Mouse (Mus musculus): ENCODE data around the gene Vsig10. TPM values are rescaled to one million over a fixed set of nuclear protein-coding genes. Genes with fewer than 3 reads are reported as not detected.

Vsig10 gene
- polyA plus RNA-seq, 1 experiment from 2014 or later = 2.7 TPM

DNA sequence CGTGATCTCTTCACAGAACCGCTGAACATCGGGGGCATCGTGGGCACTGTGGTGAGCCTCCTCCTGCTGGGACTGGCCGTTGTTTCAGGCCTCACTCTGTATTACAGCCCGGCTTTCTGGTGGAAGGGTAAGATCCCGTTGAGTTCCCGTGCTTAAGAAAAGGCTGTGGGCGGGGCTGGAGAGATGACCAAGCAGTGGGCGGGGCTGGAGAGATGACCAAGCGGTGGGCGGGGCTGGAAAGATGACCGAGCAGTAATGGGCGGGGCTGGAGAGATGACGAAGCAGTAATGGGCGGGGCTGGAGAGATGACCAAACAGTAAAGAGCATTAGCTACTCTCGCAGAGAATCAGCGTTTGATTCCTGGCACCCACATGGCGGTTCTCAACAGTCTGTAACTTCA lies 29.4 kb downstream of the Vsig10 start:
- H3K4me2 ChIP-seq (ENCODE audit: low read depth, severe bottlenecking) = no peak overlapping the region
- 0 out of 2 replicates have a peak, but pooled peaks cover 5% of the 10 kb centered on the region for H3K4me1 ChIP-seq (ENCODE audit: control insufficient read depth, insufficient read depth, low read length)
- no peak overlapping the region for H3K4me3 ChIP-seq (ENCODE audit: low read depth, low read length)
- no peaks in the 10 kb centered on the region for H3K36me3 ChIP-seq (ENCODE audit: control insufficient read depth, insufficient read depth, low read length)
- DNase-seq (ENCODE audit: low spot score) = peak; percentile 63
- no peak overlapping the region for H3K27ac ChIP-seq (replicated peaks; ENCODE audit: low read depth, low read length)
- no peak overlapping the region for H3K9ac ChIP-seq (ENCODE audit: low read length)
- H3K9me3 ChIP-seq (ENCODE audit: control insufficient read depth, low read length) = no peaks in the 10 kb centered on the region
- ATAC-seq (ENCODE audit: insufficient number of reproducible peaks, low FRiP score, low TSS enrichment, low read depth) = no peak
- 24% methylated on average over 19 of the region's 19 CpGs for WGBS
- H3K27me3 ChIP-seq (ENCODE audit: control insufficient read depth, insufficient read depth, low read length) = no peaks in the 10 kb centered on the region

- WGBS = 78% methylated on average over 8 of the region's 8 CpGs
- no peak for DNase-seq (ENCODE audit: low spot score)
- ATAC-seq (ENCODE audit: insufficient number of reproducible peaks, low FRiP score, low TSS enrichment, low read depth) = no peak
- H3K4me3 ChIP-seq (ENCODE audit: low read depth, low read length) = no peak overlapping the region
- no peaks in the 10 kb centered on the region for H3K27me3 ChIP-seq (ENCODE audit: control insufficient read depth, insufficient read depth, low read length)
- H3K9ac ChIP-seq (ENCODE audit: low read length) = no peak overlapping the region
- H3K36me3 ChIP-seq (ENCODE audit: control insufficient read depth, insufficient read depth, low read length) = no peaks in the 10 kb centered on the region
- H3K4me1 ChIP-seq (ENCODE audit: control insufficient read depth, insufficient read depth, low read length) = no peaks in the 10 kb centered on the region
- no peaks in the 10 kb centered on the region for H3K9me3 ChIP-seq (ENCODE audit: control insufficient read depth, low read length)
- H3K27ac ChIP-seq (replicated peaks; ENCODE audit: low read depth, low read length) = no peak overlapping the region
- no peak overlapping the region for H3K4me2 ChIP-seq (ENCODE audit: low read depth, severe bottlenecking)
These were observed 35.2 kb downstream of the Vsig10 start for GRCm38 (mm10) chr5:117354121-117354520.

DNA sequence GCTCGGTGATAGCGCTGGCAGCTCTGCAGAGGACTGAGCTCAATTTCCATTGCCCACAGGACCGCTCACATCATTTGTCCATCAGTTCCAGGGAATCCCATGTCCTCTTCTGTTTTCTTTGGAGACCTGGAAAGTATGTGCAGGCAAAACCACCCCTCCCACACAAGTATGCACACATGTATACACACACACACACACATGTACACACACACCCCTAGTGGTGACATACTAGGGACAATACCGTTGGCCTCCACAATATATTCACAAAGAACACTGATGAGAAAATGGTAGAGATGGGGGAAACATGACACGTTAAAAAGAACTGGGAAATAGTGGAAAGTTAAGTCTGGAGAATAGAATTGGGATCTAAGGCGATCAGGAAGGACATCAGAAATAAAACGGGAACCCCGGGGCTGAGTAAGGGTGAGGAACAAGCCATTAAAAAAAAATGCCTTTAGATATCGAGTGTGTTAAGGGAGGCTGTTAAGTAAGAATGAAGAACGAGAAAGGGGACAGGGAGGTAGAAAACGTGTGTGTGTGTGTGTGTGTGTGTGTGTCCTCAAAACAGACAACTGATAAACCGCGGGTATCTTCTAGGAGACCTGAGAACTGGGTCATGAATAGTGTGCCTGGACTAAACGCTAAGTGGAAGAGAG lies 36.9 kb downstream of the Vsig10 start:
- Histone ChIP-seq H3K4me1 (ENCODE audit: control insufficient read depth, insufficient read depth, low read length) (peaks cover 13% of the 10 kb centered on the region), H3K36me3 (ENCODE audit: control insufficient read depth, insufficient read depth, low read length) (no peaks in the 10 kb centered on the region), H3K9ac (ENCODE audit: low read length) (no peak overlapping the region), H3K4me3 (ENCODE audit: low read depth, low read length) (peak overlapping the region; percentile 94; the same call in 1 of the 2 replicates), H3K27me3 (ENCODE audit: control insufficient read depth, insufficient read depth, low read length) (no peaks in the 10 kb centered on the region), H3K9me3 (ENCODE audit: control insufficient read depth, low read length) (no peaks in the 10 kb centered on the region), H3K27ac (replicated peaks; ENCODE audit: low read depth, low read length) (no peak overlapping the region), H3K4me2 (ENCODE audit: low read depth, severe bottlenecking) (peak overlapping the region; percentile 93)
- 50% methylated on average over 14 of the region's 14 CpGs for WGBS
- ATAC-seq (ENCODE audit: insufficient number of reproducible peaks, low FRiP score, low TSS enrichment, low read depth) = no peak
- DNase-seq (ENCODE audit: low spot score) = no peak

DNA sequence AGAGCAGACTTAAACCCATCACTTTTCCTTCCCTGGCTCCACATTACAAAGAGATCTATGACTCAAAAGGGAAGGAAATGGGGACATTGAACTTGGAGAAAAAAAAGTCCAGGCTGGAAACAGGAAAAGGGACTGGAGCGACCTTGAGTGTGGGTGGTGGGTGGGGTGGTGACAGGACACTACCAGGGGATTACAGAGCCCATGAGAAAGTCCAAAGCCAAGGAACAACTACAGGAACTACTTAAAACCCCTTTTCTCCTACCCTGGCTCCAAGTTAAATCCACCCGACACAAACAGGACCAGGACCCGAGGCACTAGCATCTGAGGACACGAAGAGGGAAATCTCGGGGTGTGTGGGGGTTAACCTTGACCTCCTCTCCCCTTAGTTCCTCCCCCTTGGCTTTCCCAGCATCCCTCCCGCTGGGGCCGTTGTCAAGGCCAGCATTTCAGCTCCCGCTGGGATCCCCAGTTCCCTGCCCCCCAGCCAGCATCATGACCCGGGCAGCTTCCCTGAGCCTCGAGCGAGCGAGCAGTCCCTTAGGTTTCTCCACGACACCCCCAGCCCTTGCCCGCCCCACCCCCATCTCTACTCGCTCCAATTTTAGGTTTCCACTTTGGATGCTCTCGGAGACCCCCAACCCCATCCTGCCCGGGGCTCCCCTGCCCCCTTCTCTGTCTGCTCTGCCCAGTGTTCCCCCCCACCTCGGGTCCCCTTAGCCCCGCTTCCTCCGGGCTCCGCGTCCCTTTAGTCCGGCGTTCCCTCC lies 37.7 kb downstream of the Vsig10 start:
- Histone ChIP-seq H3K27me3 (ENCODE audit: control insufficient read depth, insufficient read depth, low read length) (no peaks in the 10 kb centered on the region), H3K9me3 (ENCODE audit: control insufficient read depth, low read length) (no peaks in the 10 kb centered on the region), H3K4me2 (ENCODE audit: low read depth, severe bottlenecking) (peak overlapping the region; percentile 93), H3K4me3 (ENCODE audit: low read depth, low read length) (peak overlapping the region; percentile 94), H3K36me3 (ENCODE audit: control insufficient read depth, insufficient read depth, low read length) (no peaks in the 10 kb centered on the region), H3K4me1 (ENCODE audit: control insufficient read depth, insufficient read depth, low read length) (peaks cover 13% of the 10 kb centered on the region), H3K27ac (replicated peaks; ENCODE audit: low read depth, low read length) (peak overlapping the region; percentile 69), H3K9ac (ENCODE audit: low read length) (peak overlapping the region; percentile 68)
- peak; percentile 64; the same call in 1 of the 2 replicates for ATAC-seq (ENCODE audit: insufficient number of reproducible peaks, low FRiP score, low TSS enrichment, low read depth)
- WGBS = under 1% methylated on average over 24 of the region's 24 CpGs
- peak; percentile 63 for DNase-seq (ENCODE audit: low spot score)

DNA sequence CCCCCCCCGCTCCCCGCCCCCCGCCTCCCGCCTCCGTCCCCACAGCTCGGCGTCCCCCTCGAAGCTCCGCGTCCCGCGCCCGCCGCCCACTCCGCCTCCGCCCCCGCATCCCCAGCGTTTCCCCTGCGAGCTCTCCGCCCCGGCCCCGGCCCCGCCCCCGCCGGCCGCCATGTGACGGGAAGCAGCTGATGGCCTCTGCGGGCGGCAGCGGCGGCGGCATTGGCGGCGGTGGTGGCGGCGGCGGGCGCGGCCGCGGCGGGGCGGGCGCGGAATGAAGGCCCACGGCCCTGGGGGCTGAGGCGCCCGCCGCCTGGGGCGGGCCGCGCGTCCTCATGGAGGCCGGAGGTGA lies 38.2 kb downstream of the Vsig10 start, which contains the start of gene Wsb2:
Wsb2 (plus strand) TSS at position 176 of the 349 bp plus-strand sequence.
- H3K27ac ChIP-seq (replicated peaks; ENCODE audit: low read depth, low read length) = peak within 1 kb of the TSS; percentile 69
- H3K4me1 ChIP-seq (ENCODE audit: control insufficient read depth, insufficient read depth, low read length) = peaks cover 13% of the 10 kb centered on the region
- ATAC-seq (ENCODE audit: insufficient number of reproducible peaks, low FRiP score, low TSS enrichment, low read depth) = peak; percentile 40; the same call in 1 of the 2 replicates
- WGBS = under 1% methylated on average over 18 of the region's 54 CpGs
- H3K9me3 ChIP-seq (ENCODE audit: control insufficient read depth, low read length) = no peaks in the 10 kb centered on the region
- H3K4me3 ChIP-seq (ENCODE audit: low read depth, low read length) = peak within 1 kb of the TSS; percentile 94
- peak; percentile 87 for DNase-seq (ENCODE audit: low spot score)
- H3K27me3 ChIP-seq (ENCODE audit: control insufficient read depth, insufficient read depth, low read length) = no peaks in the 10 kb centered on the region
- no peaks in the 10 kb centered on the region for H3K36me3 ChIP-seq (ENCODE audit: control insufficient read depth, insufficient read depth, low read length)
- H3K9ac ChIP-seq (ENCODE audit: low read length) = peak within 1 kb of the TSS; percentile 68
- H3K4me2 ChIP-seq (ENCODE audit: low read depth, severe bottlenecking) = peak within 1 kb of the TSS; percentile 93

DNA sequence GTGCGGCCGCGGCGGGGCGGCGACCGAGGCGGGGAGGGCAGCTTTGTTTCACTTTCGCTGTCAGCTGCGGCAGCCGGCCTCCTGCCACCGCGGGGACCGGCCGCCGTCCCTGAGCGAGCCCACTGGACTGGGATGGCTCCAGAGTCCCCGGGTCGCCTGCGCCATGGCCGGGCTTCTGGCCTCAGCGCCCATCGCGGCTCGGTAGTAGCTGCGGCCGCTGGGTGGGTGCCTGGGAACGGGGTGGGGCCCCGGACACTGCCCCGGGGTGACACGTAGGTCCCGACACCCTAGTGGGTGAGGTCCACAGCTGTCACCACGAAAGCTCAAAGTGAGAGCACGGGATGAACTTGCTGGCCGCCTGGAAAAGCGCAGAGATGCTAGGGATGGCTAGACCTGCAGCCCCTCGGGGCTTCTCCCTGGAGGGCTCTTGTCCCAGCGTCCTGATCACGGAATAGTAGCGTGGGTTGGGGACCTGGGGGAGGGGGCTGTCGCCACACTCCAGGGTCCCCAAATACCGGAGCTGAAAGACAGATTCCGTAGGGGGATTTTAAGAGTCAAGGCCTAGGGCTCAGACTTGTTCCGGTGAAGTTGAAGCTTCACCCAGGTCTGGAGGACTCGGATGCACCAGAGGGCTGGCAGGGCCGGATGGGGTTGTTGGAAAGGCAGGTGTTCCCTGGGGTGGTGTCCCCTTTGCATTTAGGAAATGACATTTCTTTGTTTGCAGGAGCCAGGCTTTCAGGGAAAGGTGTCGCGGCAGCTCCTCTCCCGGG lies 38.8 kb downstream of the Vsig10 start:
- WGBS = 2% methylated on average over 38 of the region's 49 CpGs
- Histone ChIP-seq H3K9ac (ENCODE audit: low read length) (peak overlapping the region; percentile 68), H3K27ac (replicated peaks; ENCODE audit: low read depth, low read length) (peak overlapping the region; percentile 69), H3K4me1 (ENCODE audit: control insufficient read depth, insufficient read depth, low read length) (peaks cover 13% of the 10 kb centered on the region), H3K4me2 (ENCODE audit: low read depth, severe bottlenecking) (peak overlapping the region; percentile 93), H3K4me3 (ENCODE audit: low read depth, low read length) (peak overlapping the region; percentile 94), H3K36me3 (ENCODE audit: control insufficient read depth, insufficient read depth, low read length) (no peaks in the 10 kb centered on the region), H3K9me3 (ENCODE audit: control insufficient read depth, low read length) (no peaks in the 10 kb centered on the region), H3K27me3 (ENCODE audit: control insufficient read depth, insufficient read depth, low read length) (no peaks in the 10 kb centered on the region)
- ATAC-seq (ENCODE audit: insufficient number of reproducible peaks, low FRiP score, low TSS enrichment, low read depth) (peak; percentile 28; the same call in 1 of the 2 replicates), DNase-seq (ENCODE audit: low spot score) (peak; percentile 62)

DNA sequence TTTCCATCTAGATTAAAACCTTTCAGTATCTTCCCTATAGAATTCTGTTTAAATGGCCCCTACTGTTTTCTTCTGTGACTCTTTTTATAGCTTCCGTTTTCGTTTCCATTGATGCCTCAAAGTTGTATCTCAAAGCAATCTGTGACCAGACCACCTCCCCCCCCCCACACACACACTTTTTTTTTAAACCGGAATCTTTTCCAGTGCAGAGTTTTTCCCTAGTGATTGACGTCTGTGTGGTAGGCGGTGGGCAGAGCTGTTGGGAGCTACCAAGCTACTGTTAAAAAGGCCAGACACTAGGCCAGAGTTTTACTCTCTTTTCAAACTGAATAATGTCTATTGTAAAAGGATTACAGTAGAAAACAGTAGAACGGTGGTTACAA lies 39.4 kb downstream of the Vsig10 start:
- peak overlapping the region; percentile 68; the same call in 1 of the 2 replicates for H3K9ac ChIP-seq (ENCODE audit: low read length)
- WGBS = 11% methylated on average over 6 of the region's 6 CpGs
- DNase-seq (ENCODE audit: low spot score) (no peak), ATAC-seq (ENCODE audit: insufficient number of reproducible peaks, low FRiP score, low TSS enrichment, low read depth) (no peak)
- H3K4me2 ChIP-seq (ENCODE audit: low read depth, severe bottlenecking) = peak overlapping the region; percentile 93
- peak overlapping the region; percentile 94 for H3K4me3 ChIP-seq (ENCODE audit: low read depth, low read length)
- H3K36me3 ChIP-seq (ENCODE audit: control insufficient read depth, insufficient read depth, low read length) = no peaks in the 10 kb centered on the region
- no peaks in the 10 kb centered on the region for H3K27me3 ChIP-seq (ENCODE audit: control insufficient read depth, insufficient read depth, low read length)
- peaks cover 13% of the 10 kb centered on the region for H3K4me1 ChIP-seq (ENCODE audit: control insufficient read depth, insufficient read depth, low read length)
- H3K9me3 ChIP-seq (ENCODE audit: control insufficient read depth, low read length) = no peaks in the 10 kb centered on the region
- no peak overlapping the region for H3K27ac ChIP-seq (replicated peaks; ENCODE audit: low read depth, low read length)

DNA sequence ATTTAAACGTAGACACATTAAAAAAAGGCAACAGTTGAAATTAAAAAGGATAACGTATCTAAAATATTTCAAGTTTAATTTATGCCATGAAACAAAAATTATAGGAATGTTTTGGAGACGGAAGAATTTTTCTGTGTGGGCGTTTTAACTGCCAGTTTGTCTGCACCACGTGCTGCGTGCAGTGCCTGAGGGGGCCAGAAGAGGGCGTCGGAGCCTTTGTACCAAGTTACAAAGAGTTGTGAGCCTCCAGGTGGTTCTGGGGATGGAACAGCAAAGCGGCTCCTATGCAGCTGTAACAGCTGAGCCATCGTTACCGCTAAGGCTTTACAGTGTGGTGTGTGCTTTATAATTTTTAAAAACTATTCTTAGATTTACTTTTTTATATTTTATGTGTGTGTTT lies 39.8 kb downstream of the Vsig10 start:
- DNase-seq (ENCODE audit: low spot score) (peak; percentile 76), ATAC-seq (ENCODE audit: insufficient number of reproducible peaks, low FRiP score, low TSS enrichment, low read depth) (no peak)
- no peaks in the 10 kb centered on the region for H3K9me3 ChIP-seq (ENCODE audit: control insufficient read depth, low read length)
- H3K4me2 ChIP-seq (ENCODE audit: low read depth, severe bottlenecking) = no peak overlapping the region; the same call in 1 of the 2 replicates
- 34% methylated on average over 11 of the region's 11 CpGs for WGBS
- no peaks in the 10 kb centered on the region for H3K36me3 ChIP-seq (ENCODE audit: control insufficient read depth, insufficient read depth, low read length)
- no peak overlapping the region for H3K27ac ChIP-seq (replicated peaks; ENCODE audit: low read depth, low read length)
- no peak overlapping the region for H3K4me3 ChIP-seq (ENCODE audit: low read depth, low read length)
- peaks cover 13% of the 10 kb centered on the region for H3K4me1 ChIP-seq (ENCODE audit: control insufficient read depth, insufficient read depth, low read length)
- H3K9ac ChIP-seq (ENCODE audit: low read length) = no peak overlapping the region
- H3K27me3 ChIP-seq (ENCODE audit: control insufficient read depth, insufficient read depth, low read length) = no peaks in the 10 kb centered on the region

Data from limb, embryonic 11.5 days (tissue).